Mouse (Mus musculus): ENCODE data around the gene Adamts12.

- TF ChIP-seq POLR2A (IDR thresholded peaks at IDR 0.05; ENCODE audit: low read depth, low read length) (no peak), CTCF (IDR thresholded peaks at IDR 0.05; ENCODE audit: extremely low read depth, insufficient read depth, insufficient read length, insufficient replicate concordance) (no peak)
Observed at GRCm38 (mm10) chr15:11380087-11380530, 315.5 kb downstream of the Adamts12 start.

All from spleen, adult 2 months (tissue).